Mouse (Mus musculus) neural tube, embryonic 13.5 days (tissue): Measurements from ENCODE around the gene Abi1. TPM values are rescaled to one million over a fixed set of nuclear protein-coding genes. Genes with fewer than 3 reads are reported as not detected.

Experiments
- ATAC-seq: fragments of 200-750 bp; cut with Nextera tagmentation; 2 replicates; pipeline ENCODE4 v1.8.0; 2017; ENCODE audit warnings: low read depth, mild to moderate bottlenecking, moderate TSS enrichment, moderate library complexity
- H3K27ac ChIP-seq: fragments of 300-500 bp; sonication (generic); replicated peaks from 2 replicates; pipeline ENCODE4 v1.5.1; 2015; ENCODE audit warnings: moderate library complexity, mild to moderate bottlenecking, inconsistent platforms
- H3K27me3 ChIP-seq: fragments of 300-500 bp; sonication (generic); 2 replicates; pipeline ENCODE4 v1.6.1; 2015; ENCODE audit warnings: mild to moderate bottlenecking, inconsistent platforms
- H3K36me3 ChIP-seq: fragments of 300-500 bp; sonication (generic); 2 replicates; pipeline ENCODE4 v1.6.1; 2015; ENCODE audit warnings: mild to moderate bottlenecking, inconsistent platforms
- H3K4me1 ChIP-seq: fragments of 300-500 bp; sonication (generic); replicated peaks from 2 replicates; pipeline ENCODE4 v1.6.1; 2015; ENCODE audit warnings: inconsistent platforms
- H3K4me2 ChIP-seq: fragments of 300-500 bp; sonication (generic); 2 replicates; pipeline ENCODE4 v1.6.1; 2015; ENCODE audit warnings: inconsistent platforms, mild to moderate bottlenecking, moderate library complexity
- H3K4me3 ChIP-seq: fragments of 300-500 bp; sonication (generic); 2 replicates; pipeline ENCODE4 v1.5.1; 2015; ENCODE audit warnings: mild to moderate bottlenecking, inconsistent platforms
- H3K9ac ChIP-seq: fragments of 300-500 bp; sonication (generic); 2 replicates; pipeline ENCODE4 v1.6.1; 2015; ENCODE audit warnings: moderate library complexity, mild to moderate bottlenecking, inconsistent platforms
- H3K9me3 ChIP-seq: fragments of 300-500 bp; sonication (generic); 2 replicates; pipeline ENCODE4 v1.6.1; 2016; ENCODE audit warnings: inconsistent platforms
- WGBS: fragments of 180-500 bp; shearing (Covaris S2); methylation state at CpG from one replicate; pipeline ENCODE4 v1.1.7; 2015; 5-methylcytosine and 5-hydroxymethylcytosine counted together
- polyA plus RNA-seq: library from polyadenylated mRNA; unstranded; fragments of >200 nt; fragmentation: Nextera tagmentation; extraction: Ambion mirVana; gene quantifications from 2 replicates; pipeline ENCODE4 v1.2.1, GENCODE M21; 2015

Gene Abi1
- polyA plus RNA-seq, 1 experiment from 2014 or later, result 53.8 TPM

DNA sequence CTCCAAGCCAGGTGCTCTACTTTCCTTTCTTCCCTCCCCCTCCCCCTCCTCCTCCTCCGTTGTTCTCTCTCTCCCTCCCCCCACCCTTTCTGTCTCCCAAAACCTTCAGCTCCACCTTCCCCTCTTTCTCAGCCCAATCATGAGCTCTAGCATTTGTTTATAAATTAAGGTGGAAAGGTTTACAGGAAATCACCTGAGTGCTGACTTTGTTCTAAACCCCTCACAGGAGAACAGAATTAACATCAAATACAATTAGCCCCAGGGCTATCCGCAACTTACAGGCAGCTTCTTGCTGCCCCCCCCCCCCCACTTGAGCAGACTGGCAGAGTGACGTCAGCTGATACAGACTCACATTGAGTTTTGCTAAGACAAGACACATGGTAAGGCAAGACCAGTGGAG, 37.4 kb downstream of the Abi1 start:
- Histone ChIP-seq H3K9ac (no peak overlapping the region), H3K27me3 (no peaks in the 10 kb centered on the region), H3K27ac (no peak overlapping the region), H3K4me2 (no peak overlapping the region), H3K4me1 (0 out of 2 replicates have a peak, but pooled peaks cover 3% of the 10 kb centered on the region), H3K4me3 (no peak overlapping the region), H3K36me3 (peaks cover 1% of the 10 kb centered on the region; the same call in 1 of the 2 replicates), H3K9me3 (no peaks in the 10 kb centered on the region)
- no peak for ATAC-seq
- WGBS, result 56% methylated on average over 3 of the region's 3 CpGs

- no peaks in the 10 kb centered on the region for H3K27me3 ChIP-seq
- WGBS, result 89% methylated on average over 1 of the region's 1 CpGs
- no peaks in the 10 kb centered on the region for H3K9me3 ChIP-seq
- no peak overlapping the region for H3K4me2 ChIP-seq
- no peak overlapping the region for H3K27ac ChIP-seq
- H3K4me1 ChIP-seq, result 0 out of 2 replicates have a peak, but pooled peaks cover 3% of the 10 kb centered on the region
- no peak overlapping the region for H3K4me3 ChIP-seq
- no peak for ATAC-seq
- H3K36me3 ChIP-seq, result no peaks in the 10 kb centered on the region
- H3K9ac ChIP-seq, result no peak overlapping the region
Measured at GRCm38 (mm10) chr2:22999620-23000019, 40.4 kb downstream of the Abi1 start.

DNA sequence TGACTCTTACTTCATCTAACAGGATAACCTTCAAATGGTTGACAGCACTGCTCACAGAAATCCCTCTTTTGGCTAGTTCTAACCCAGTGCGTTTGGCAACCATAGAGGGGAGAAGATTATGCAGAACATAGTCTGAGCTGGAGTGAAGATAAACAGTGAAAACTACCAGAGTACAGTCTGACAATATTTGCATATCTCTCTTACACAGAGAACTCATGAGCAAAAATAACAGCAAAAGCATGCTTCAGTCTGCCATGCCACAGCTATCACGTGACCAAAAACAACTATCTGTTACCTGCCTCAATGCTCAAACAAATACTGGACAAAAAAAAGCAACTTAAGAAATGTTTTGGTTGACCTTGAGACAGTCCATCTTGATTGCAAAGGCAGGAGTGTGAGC, 41.2 kb downstream of the Abi1 start:
- no peak overlapping the region for H3K27ac ChIP-seq
- 93% methylated on average over 2 of the region's 2 CpGs for WGBS
- H3K4me1 ChIP-seq, result 0 out of 2 replicates have a peak, but pooled peaks cover 3% of the 10 kb centered on the region
- H3K27me3 ChIP-seq, result no peaks in the 10 kb centered on the region
- peaks cover 5% of the 10 kb centered on the region; the same call in 1 of the 2 replicates for H3K36me3 ChIP-seq
- no peaks in the 10 kb centered on the region for H3K9me3 ChIP-seq
- ATAC-seq, result no peak
- H3K9ac ChIP-seq, result no peak overlapping the region
- no peak overlapping the region for H3K4me3 ChIP-seq
- no peak overlapping the region for H3K4me2 ChIP-seq

- no peak overlapping the region for H3K4me3 ChIP-seq
- H3K36me3 ChIP-seq, result peaks cover 9% of the 10 kb centered on the region; the same call in 1 of the 2 replicates
- H3K27ac ChIP-seq, result no peak overlapping the region
- no peak overlapping the region for H3K4me2 ChIP-seq
- 95% methylated on average over 2 of the region's 2 CpGs for WGBS
- no peaks in the 10 kb centered on the region for H3K27me3 ChIP-seq
- H3K9ac ChIP-seq, result no peak overlapping the region
- ATAC-seq, result no peak
- H3K9me3 ChIP-seq, result no peaks in the 10 kb centered on the region
- 0 out of 2 replicates have a peak, but pooled peaks cover under 1% of the 10 kb centered on the region for H3K4me1 ChIP-seq
Measured at GRCm38 (mm10) chr2:22998015-22998414, 42.0 kb downstream of the Abi1 start.

DNA sequence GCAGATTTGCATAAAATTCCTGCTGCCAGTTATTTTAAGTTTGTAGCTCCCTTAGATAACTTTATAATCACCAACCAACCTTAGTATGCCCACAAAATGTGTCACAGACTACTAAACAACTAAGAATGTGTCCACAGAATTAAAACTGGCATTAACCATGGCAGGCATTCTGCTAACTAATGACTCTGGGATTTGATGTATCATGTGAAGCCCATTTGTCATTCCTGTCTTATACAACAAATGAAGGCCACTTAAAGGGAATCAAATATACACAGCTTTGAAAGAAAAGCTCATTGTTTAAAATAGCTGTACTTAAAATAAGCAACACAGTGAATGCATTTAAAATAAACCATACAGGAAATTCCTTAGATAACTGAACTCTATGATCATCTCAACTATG, 44.0 kb downstream of the Abi1 start:
- no peak overlapping the region for H3K27ac ChIP-seq
- no peak overlapping the region for H3K4me3 ChIP-seq
- H3K9ac ChIP-seq, result no peak overlapping the region
- H3K4me1 ChIP-seq, result no peaks in the 10 kb centered on the region
- no peak for ATAC-seq
- no peaks in the 10 kb centered on the region for H3K9me3 ChIP-seq
- H3K27me3 ChIP-seq, result no peaks in the 10 kb centered on the region
- peaks cover 9% of the 10 kb centered on the region; the same call in 1 of the 2 replicates for H3K36me3 ChIP-seq
- no peak overlapping the region for H3K4me2 ChIP-seq

DNA sequence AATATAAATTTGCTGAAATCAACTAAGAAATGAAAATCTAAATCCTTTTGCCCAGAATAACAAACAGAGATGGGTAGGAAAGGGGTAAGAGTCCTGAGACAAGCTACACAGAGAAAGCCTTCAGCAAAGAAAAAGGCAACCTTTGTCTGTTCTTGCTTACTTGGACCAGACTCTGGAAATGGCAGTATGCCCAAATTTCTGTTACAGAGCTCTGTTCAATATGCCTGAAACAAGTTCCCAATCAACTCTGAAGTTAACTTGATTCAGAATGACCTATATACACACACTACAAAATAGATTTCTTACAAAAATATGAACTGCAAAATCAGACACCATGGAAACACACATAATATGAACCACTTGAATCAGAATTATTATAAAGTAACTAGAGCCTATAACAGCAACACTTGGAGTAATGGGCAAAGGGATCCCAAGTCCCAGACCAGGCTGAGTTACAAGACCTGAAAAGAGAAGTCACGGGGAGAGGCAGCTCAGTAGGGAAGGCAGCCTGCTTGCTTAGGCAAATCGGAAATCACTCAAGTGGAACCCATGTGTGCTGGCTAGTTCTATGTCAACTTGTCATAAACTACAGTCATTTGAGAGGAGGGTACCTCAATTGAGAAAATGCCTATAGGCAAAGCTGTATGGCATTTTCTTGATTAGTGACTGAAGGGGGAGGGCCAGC, 53.9 kb downstream of the Abi1 start:
- H3K4me3 ChIP-seq, result no peak overlapping the region
- ATAC-seq, result peak; percentile 66; the same call in 1 of the 2 replicates
- 52% methylated on average over 2 of the region's 2 CpGs for WGBS
- H3K36me3 ChIP-seq, result no peaks in the 10 kb centered on the region
- H3K27ac ChIP-seq, result peak overlapping the region; percentile 57; the same call in 1 of the 2 replicates
- H3K9ac ChIP-seq, result no peak overlapping the region
- H3K9me3 ChIP-seq, result no peaks in the 10 kb centered on the region
- H3K27me3 ChIP-seq, result no peaks in the 10 kb centered on the region
- H3K4me1 ChIP-seq, result peaks cover 12% of the 10 kb centered on the region
- no peak overlapping the region for H3K4me2 ChIP-seq

- no peak for ATAC-seq
- WGBS, result 55% methylated on average over 3 of the region's 3 CpGs
Measured at GRCm38 (mm10) chr2:22977387-22977973, 62.6 kb downstream of the Abi1 start.

DNA sequence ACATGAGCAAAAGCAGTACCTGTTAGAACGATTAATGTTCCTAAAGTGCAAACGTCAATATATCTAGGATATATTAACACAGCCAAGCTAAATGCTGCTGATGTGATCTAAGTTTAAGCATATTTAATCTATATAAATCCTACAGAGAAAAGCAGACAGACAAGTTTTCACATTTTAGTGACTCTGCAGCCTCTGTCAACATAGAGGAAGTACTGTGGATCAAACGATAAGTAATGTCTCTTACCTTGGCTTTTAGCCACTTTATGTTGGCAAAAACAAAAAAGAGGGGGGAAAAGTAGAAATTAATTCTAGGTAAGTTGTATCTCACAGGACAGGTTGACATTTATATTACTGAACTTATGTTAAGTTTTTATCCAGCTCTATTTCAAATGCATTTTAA, 77.1 kb downstream of the Abi1 start:
- ATAC-seq, result no peak
- Histone ChIP-seq H3K36me3 (0 out of 2 replicates have a peak, but pooled peaks cover 4% of the 10 kb centered on the region), H3K9me3 (no peaks in the 10 kb centered on the region), H3K27ac (no peak overlapping the region), H3K4me3 (no peak overlapping the region), H3K9ac (no peak overlapping the region), H3K4me2 (no peak overlapping the region), H3K27me3 (no peaks in the 10 kb centered on the region), H3K4me1 (no peaks in the 10 kb centered on the region)
- WGBS, result 91% methylated on average over 3 of the region's 3 CpGs

More at GRCm38 (mm10) chr2:22977387-22977973, 62.6 kb downstream of the Abi1 start:
- no peak overlapping the region for H3K4me3 ChIP-seq
- no peak overlapping the region for H3K9ac ChIP-seq
- no peaks in the 10 kb centered on the region for H3K9me3 ChIP-seq
- no peaks in the 10 kb centered on the region for H3K36me3 ChIP-seq
- H3K27ac ChIP-seq, result no peak overlapping the region
- no peak overlapping the region for H3K4me2 ChIP-seq
- H3K4me1 ChIP-seq, result peaks cover 14% of the 10 kb centered on the region; the same call in 1 of the 2 replicates
- no peaks in the 10 kb centered on the region for H3K27me3 ChIP-seq

DNA sequence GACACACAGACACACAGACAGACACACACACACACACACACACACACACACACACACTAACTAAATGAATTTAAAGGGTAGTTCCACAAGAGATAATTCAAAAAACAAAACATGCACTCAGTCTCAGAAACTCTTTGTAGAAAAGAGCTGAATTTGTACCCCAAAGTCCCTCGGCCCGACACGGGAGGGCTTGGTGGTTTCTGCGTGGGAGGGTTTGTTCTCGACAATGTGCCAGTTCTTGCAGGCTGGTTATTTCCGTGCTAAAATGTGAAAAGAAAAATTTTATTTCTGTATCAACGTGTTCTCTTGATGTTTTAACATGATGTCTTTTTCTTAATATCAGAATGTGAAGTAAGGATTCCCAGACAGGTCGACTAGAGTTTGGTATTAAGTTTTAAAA, 77.8 kb downstream of the Abi1 start:
- H3K4me1 ChIP-seq, result no peaks in the 10 kb centered on the region
- H3K27me3 ChIP-seq, result no peaks in the 10 kb centered on the region
- no peak overlapping the region for H3K4me3 ChIP-seq
- H3K9me3 ChIP-seq, result no peaks in the 10 kb centered on the region
- 95% methylated on average over 8 of the region's 8 CpGs for WGBS
- H3K4me2 ChIP-seq, result no peak overlapping the region
- ATAC-seq, result no peak
- no peak overlapping the region for H3K9ac ChIP-seq
- no peak overlapping the region for H3K27ac ChIP-seq
- 0 out of 2 replicates have a peak, but pooled peaks cover 4% of the 10 kb centered on the region for H3K36me3 ChIP-seq

GRCm38 (mm10) chr2:22961681-22962080, 78.4 kb downstream of the Abi1 start:
- Histone ChIP-seq H3K4me2 (no peak overlapping the region), H3K9ac (no peak overlapping the region), H3K4me3 (no peak overlapping the region), H3K36me3 (0 out of 2 replicates have a peak, but pooled peaks cover 4% of the 10 kb centered on the region), H3K27ac (no peak overlapping the region), H3K4me1 (no peaks in the 10 kb centered on the region), H3K27me3 (no peaks in the 10 kb centered on the region), H3K9me3 (no peaks in the 10 kb centered on the region)
- WGBS, result 95% methylated on average over 2 of the region's 2 CpGs
- ATAC-seq, result no peak

- H3K4me3 ChIP-seq, result no peak overlapping the region
- H3K9me3 ChIP-seq, result no peaks in the 10 kb centered on the region
- no peak overlapping the region for H3K4me2 ChIP-seq
- ATAC-seq, result no peak
- H3K27ac ChIP-seq, result no peak overlapping the region
- no peaks in the 10 kb centered on the region for H3K27me3 ChIP-seq
- H3K36me3 ChIP-seq, result 0 out of 2 replicates have a peak, but pooled peaks cover 4% of the 10 kb centered on the region
- H3K9ac ChIP-seq, result no peak overlapping the region
- no peaks in the 10 kb centered on the region for H3K4me1 ChIP-seq
- WGBS, result 70% methylated on average over 1 of the region's 1 CpGs
Measured at GRCm38 (mm10) chr2:22957415-22957814, 82.6 kb downstream of the Abi1 start.

DNA sequence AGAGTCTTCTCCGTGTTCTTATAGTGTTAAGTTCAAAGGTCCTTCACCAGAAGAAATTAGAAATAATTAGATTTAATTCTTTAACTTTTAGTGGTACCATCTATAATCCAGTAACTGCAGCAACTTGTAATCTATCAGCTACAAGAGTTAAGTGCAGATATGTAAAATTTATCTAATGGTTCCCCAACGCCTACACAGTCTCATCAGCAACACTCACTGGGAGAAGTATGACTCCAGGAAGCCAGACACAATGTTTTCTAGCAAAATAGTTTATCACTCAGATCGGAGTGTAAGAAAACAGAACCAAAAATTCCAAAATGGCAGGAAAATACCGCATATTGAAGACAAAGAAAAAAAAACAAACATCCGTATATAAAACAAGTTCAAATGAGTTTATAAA, 84.1 kb downstream of the Abi1 start:
- no peaks in the 10 kb centered on the region for H3K9me3 ChIP-seq
- ATAC-seq, result no peak
- H3K9ac ChIP-seq, result no peak overlapping the region
- 92% methylated on average over 5 of the region's 5 CpGs for WGBS
- no peaks in the 10 kb centered on the region for H3K4me1 ChIP-seq
- H3K4me3 ChIP-seq, result no peak overlapping the region
- no peak overlapping the region for H3K4me2 ChIP-seq
- no peaks in the 10 kb centered on the region for H3K27me3 ChIP-seq
- H3K36me3 ChIP-seq, result 0 out of 2 replicates have a peak, but pooled peaks cover 4% of the 10 kb centered on the region
- no peak overlapping the region for H3K27ac ChIP-seq
